Mouse (Mus musculus) lung, embryonic 16.5 days (tissue): ENCODE results near the gene Lamc3. TPM values are rescaled to one million over a fixed set of nuclear protein-coding genes. Genes with fewer than 3 reads are reported as not detected.
A peak's percentile ranks its signal among the peaks of the same experiment; 100 is the strongest.

ENCODE experiments used
- ATAC-seq: fragments of 200-750 bp; cut with Nextera tagmentation; 2 replicates; pipeline ENCODE4 v1.8.0; 2017; ENCODE audit warnings: low read depth, mild to moderate bottlenecking, moderate library complexity
- H3K27ac ChIP-seq: fragments of 300-500 bp; sonication (generic); 2 replicates; pipeline ENCODE4 v1.5.1; 2014; ENCODE audit warnings: mild to moderate bottlenecking, control low read depth, low read length
- H3K27me3 ChIP-seq: fragments of 300-500 bp; sonication (generic); 2 replicates; pipeline ENCODE4 v1.6.1; 2014; ENCODE audit warnings: low read depth, low read length, mixed read lengths; ENCODE audit not compliant: control insufficient read depth, insufficient read depth
- H3K36me3 ChIP-seq: fragments of 300-500 bp; sonication (generic); 2 replicates; pipeline ENCODE4 v1.6.1; 2014; ENCODE audit warnings: low read length; ENCODE audit not compliant: control insufficient read depth, insufficient read depth
- H3K4me1 ChIP-seq: fragments of 300-500 bp; sonication (generic); replicated peaks from 2 replicates; pipeline ENCODE4 v1.6.1; 2014; ENCODE audit warnings: low read length, mixed read lengths; ENCODE audit not compliant: control insufficient read depth, insufficient read depth
- H3K4me2 ChIP-seq: fragments of 300-500 bp; sonication (generic); 2 replicates; pipeline ENCODE4 v1.6.1; 2014; ENCODE audit warnings: low read depth, low read length, control low read depth
- H3K4me3 ChIP-seq: fragments of 300-500 bp; sonication (generic); 2 replicates; pipeline ENCODE4 v1.5.1; 2014; ENCODE audit warnings: mild to moderate bottlenecking, low read length, control low read depth
- H3K9ac ChIP-seq: fragments of 300-500 bp; sonication (generic); 2 replicates; pipeline ENCODE4 v1.6.1; 2014; ENCODE audit warnings: low read length, control low read depth
- H3K9me3 ChIP-seq: fragments of 300-500 bp; sonication (generic); 2 replicates; pipeline ENCODE4 v1.6.1; 2016; ENCODE audit warnings: low read length; ENCODE audit not compliant: control insufficient read depth
- WGBS: fragments of 180-500 bp; shearing (Covaris S2); extraction: QIAGEN DNeasy Blood & Tissue Kit; methylation state at CpG from one replicate; pipeline ENCODE4 v1.1.7; 2014; 5-methylcytosine and 5-hydroxymethylcytosine counted together
- polyA plus RNA-seq: library from polyadenylated mRNA; unstranded; fragments of >200 nt; fragmentation: Nextera tagmentation; extraction: Ambion mirVana; gene quantifications from 2 replicates; pipeline ENCODE4 v1.2.1, GENCODE M21; 2015

The Lamc3 gene
- polyA plus RNA-seq, 1 experiment from 2014 or later, result 1.7 TPM

DNA sequence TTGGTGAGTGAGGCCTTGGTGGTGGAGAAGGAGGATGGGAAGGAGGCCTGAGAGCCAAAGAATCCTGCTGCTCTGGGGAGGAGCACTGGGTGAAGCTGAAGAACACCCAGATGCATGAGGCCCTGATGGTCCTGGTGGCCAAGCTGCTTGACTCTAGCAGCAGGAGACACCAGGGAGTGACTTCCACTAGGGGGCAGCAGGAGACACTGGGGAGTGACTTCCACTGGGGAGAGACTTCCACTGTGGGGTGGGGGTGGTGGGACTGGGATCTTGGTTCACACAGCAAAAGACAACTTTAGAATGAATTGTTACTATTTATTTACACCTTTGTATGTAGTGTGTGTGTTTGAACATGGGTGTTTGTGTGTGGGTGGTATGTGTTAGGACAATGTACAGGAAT, 78.0 kb downstream of the Lamc3 start:
- Histone ChIP-seq H3K36me3 (no peaks in the 10 kb centered on the region), H3K27ac (no peak overlapping the region), H3K27me3 (no peaks in the 10 kb centered on the region), H3K4me1 (peaks cover 5% of the 10 kb centered on the region), H3K4me2 (no peak overlapping the region), H3K4me3 (no peak overlapping the region), H3K9ac (no peak overlapping the region), H3K9me3 (no peaks in the 10 kb centered on the region)
- no peak for ATAC-seq

DNA sequence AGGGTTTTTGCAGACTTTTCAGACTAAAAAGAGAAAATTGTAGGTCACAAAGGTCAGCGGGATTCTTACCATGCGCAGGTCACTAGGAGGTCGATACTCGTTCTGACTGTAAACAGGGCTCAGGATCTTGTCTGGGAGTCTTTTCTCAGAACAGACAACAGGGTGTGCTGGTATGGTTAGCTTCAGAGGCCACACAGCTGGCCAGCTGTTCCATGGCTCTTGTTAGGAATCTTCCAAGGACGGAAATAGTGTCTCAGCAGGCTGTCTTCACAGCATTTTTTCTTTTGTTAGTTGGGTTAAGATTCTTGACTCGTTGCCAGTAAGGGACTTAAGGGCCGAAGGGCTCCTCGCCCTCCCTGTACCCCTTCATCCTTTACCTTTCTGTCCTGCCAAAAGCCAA, 79.7 kb downstream of the Lamc3 start:
- Histone ChIP-seq H3K27ac (no peak overlapping the region), H3K9me3 (no peaks in the 10 kb centered on the region), H3K4me1 (peaks cover 5% of the 10 kb centered on the region), H3K36me3 (no peaks in the 10 kb centered on the region), H3K4me3 (no peak overlapping the region), H3K4me2 (no peak overlapping the region), H3K27me3 (no peaks in the 10 kb centered on the region), H3K9ac (no peak overlapping the region)
- ATAC-seq, result no peak
- WGBS, result 70% methylated on average over 8 of the region's 8 CpGs

- no peak overlapping the region for H3K9ac ChIP-seq
- no peak for ATAC-seq
- H3K27me3 ChIP-seq, result no peaks in the 10 kb centered on the region
- H3K27ac ChIP-seq, result no peak overlapping the region
- WGBS, result 83% methylated on average over 4 of the region's 4 CpGs
- H3K9me3 ChIP-seq, result no peaks in the 10 kb centered on the region
- no peak overlapping the region for H3K4me2 ChIP-seq
- peaks cover 13% of the 10 kb centered on the region for H3K4me1 ChIP-seq
- H3K36me3 ChIP-seq, result peaks cover 11% of the 10 kb centered on the region
- H3K4me3 ChIP-seq, result no peak overlapping the region
Observed at GRCm38 (mm10) chr2:31972589-31972988, 85.5 kb downstream of the Lamc3 start.

DNA sequence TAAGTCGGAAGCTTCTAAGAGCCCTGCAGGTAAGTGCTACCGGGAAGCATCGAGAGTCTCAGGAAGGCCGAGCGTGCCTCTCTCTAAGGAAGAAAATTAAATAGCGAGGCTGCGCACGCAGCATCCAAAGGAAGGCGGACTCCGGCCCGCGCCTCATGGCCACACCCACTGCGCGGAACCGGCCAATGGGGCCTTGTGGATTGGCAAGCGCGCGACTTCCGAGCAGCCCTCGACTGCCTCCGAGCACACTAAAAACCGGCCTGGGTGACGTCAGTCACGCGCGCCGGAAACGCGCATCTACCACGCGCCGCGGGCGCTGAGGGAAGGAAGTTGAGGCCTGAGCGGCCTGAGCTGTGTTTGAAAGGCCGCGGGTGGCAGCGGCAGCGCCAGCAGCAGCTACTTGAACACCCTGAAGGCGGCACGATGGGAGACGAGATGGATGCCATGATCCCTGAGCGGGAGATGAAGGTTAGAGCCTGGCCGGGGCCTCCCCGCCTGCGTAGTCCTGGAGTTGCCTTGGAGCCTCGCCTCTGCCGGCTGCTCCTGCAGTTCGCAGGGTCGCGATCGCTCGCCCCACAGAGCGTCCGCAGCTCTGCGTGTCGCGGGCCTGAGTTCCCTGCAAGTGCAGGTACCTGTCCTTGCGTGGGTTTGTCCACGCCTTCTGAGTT, 87.2 kb downstream of the Lamc3 start, which contains the start of gene Nup214:
Nup214 (plus strand) TSS at position 296 of the 668 bp plus-strand sequence.
- peak; percentile 100 for ATAC-seq
- Histone ChIP-seq H3K27ac (peak within 1 kb of the TSS; percentile 60), H3K27me3 (no peaks in the 10 kb centered on the region), H3K4me3 (peak within 1 kb of the TSS; percentile 72), H3K36me3 (peaks cover 21% of the 10 kb centered on the region), H3K9ac (peak within 1 kb of the TSS; percentile 94), H3K4me2 (peak within 1 kb of the TSS; percentile 85), H3K4me1 (peaks cover 13% of the 10 kb centered on the region), H3K9me3 (no peaks in the 10 kb centered on the region)
- WGBS, result under 1% methylated on average over 60 of the region's 60 CpGs

GRCm38 (mm10) chr2:31974809-31975371, 87.8 kb downstream of the Lamc3 start:
- Histone ChIP-seq H3K27ac (no peak overlapping the region), H3K4me2 (peak overlapping the region; percentile 85), H3K36me3 (peaks cover 25% of the 10 kb centered on the region), H3K27me3 (no peaks in the 10 kb centered on the region), H3K4me3 (peak overlapping the region; percentile 72), H3K9me3 (no peaks in the 10 kb centered on the region), H3K9ac (peak overlapping the region; percentile 94), H3K4me1 (peaks cover 13% of the 10 kb centered on the region)
- 8% methylated on average over 13 of the region's 13 CpGs for WGBS
- no peak for ATAC-seq

DNA sequence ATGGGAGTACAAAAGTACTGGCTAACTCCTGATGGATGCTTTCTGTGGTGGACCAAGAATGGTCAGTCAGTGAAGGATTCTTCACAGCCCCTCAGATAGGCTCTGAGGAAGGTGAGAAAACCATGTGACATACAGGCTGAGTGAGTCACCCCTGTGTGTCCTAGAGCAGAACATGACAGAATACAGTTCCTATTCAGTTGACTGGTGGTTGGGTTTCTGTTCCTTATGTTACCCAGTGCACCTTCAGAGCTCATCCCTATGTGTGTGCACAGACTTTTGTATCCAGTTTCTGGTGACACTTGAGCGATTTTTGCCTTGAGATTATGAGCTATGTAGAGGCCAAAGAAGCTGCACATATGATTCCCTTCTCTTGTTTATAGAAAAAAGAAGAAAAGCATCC, 100.7 kb downstream of the Lamc3 start:
- H3K9ac ChIP-seq, result no peak overlapping the region
- no peak overlapping the region for H3K4me3 ChIP-seq
- no peak overlapping the region for H3K27ac ChIP-seq
- H3K36me3 ChIP-seq, result peaks cover 67% of the 10 kb centered on the region
- no peak for ATAC-seq
- no peak overlapping the region for H3K4me2 ChIP-seq
- 100% methylated on average over 1 of the region's 1 CpGs for WGBS
- H3K4me1 ChIP-seq, result no peaks in the 10 kb centered on the region
- H3K9me3 ChIP-seq, result no peaks in the 10 kb centered on the region
- H3K27me3 ChIP-seq, result no peaks in the 10 kb centered on the region

- Histone ChIP-seq H3K4me1 (no peaks in the 10 kb centered on the region), H3K36me3 (peaks cover 57% of the 10 kb centered on the region), H3K9ac (no peak overlapping the region), H3K4me2 (no peak overlapping the region), H3K9me3 (no peaks in the 10 kb centered on the region), H3K4me3 (no peak overlapping the region), H3K27ac (no peak overlapping the region), H3K27me3 (no peaks in the 10 kb centered on the region)
- 77% methylated on average over 4 of the region's 4 CpGs for WGBS
- ATAC-seq, result no peak
Observed at GRCm38 (mm10) chr2:31990961-31991360, 103.9 kb downstream of the Lamc3 start.

DNA sequence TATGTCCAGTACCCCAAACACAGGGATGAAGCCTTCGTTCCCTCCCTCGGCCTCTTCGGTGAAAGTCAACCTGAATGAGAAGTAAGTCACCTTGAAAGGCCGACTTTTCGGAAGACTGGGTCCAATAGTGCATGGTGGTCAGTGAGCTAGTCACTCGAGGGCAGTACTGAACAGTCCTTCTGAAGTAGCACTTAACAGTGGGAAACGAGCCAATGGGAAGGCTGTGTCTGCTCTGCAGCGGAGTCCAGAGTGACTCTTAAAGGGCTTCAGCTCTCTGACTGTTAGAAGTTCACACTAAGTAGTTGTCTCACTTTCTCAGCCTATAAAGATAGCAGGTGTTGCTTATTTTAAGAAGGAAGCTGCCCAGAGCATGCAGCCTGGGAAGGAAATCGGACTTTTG, 107.8 kb downstream of the Lamc3 start:
- H3K36me3 ChIP-seq, result peaks cover 56% of the 10 kb centered on the region
- no peak overlapping the region for H3K9ac ChIP-seq
- no peak overlapping the region for H3K4me3 ChIP-seq
- H3K27ac ChIP-seq, result no peak overlapping the region
- H3K27me3 ChIP-seq, result no peaks in the 10 kb centered on the region
- ATAC-seq, result peak; percentile 49; the same call in 1 of the 2 replicates
- H3K4me1 ChIP-seq, result no peaks in the 10 kb centered on the region
- H3K9me3 ChIP-seq, result no peaks in the 10 kb centered on the region
- H3K4me2 ChIP-seq, result no peak overlapping the region
- WGBS, result 81% methylated on average over 9 of the region's 9 CpGs

GRCm38 (mm10) chr2:31996060-31996459, 109.0 kb downstream of the Lamc3 start:
- no peak for ATAC-seq
- WGBS, result 92% methylated on average over 13 of the region's 13 CpGs
- H3K27me3 ChIP-seq, result no peaks in the 10 kb centered on the region

More at GRCm38 (mm10) chr2:31996060-31996459, 109.0 kb downstream of the Lamc3 start:
- H3K4me3 ChIP-seq, result no peak overlapping the region
- H3K9ac ChIP-seq, result no peak overlapping the region
- H3K9me3 ChIP-seq, result no peaks in the 10 kb centered on the region
- H3K4me1 ChIP-seq, result no peaks in the 10 kb centered on the region
- H3K27ac ChIP-seq, result no peak overlapping the region
- no peak overlapping the region for H3K4me2 ChIP-seq
- peaks cover 49% of the 10 kb centered on the region for H3K36me3 ChIP-seq
